Mouse (Mus musculus): Measurements from ENCODE around the gene Cdkn1a.

DNA sequence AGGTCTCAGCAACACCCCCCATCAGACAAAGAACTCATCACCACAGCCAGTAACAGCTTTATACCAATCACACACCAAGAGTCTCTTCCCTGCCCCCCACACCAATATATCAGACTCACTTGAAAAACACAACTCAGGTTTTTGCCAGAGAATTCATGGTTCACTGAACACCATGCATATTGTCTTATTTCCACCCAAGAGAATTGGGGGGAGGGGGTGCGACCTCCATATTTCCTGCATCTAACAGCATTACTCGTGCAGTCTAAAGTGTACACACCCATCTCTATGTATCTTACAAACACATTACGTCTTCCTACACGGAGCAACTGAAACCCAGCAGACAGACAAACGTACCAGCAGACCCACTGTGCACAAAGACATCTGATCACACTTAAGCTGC is 19.0 kb upstream of the Cdkn1a start:
- TF ChIP-seq CTCF (IDR thresholded peaks at IDR 0.05; ENCODE audit: borderline replicate concordance, insufficient read depth, low read length) (no peak), POLR2A (IDR thresholded peaks at IDR 0.05; ENCODE audit: low read depth, low read length) (no peak)

Data from embryonic fibroblast, embryonic 13.5 days (primary cell).